Mouse (Mus musculus) CH12.LX (cell line): ENCODE measurements around the gene Mtmr12.

Experiments used
- CHD2 ChIP-seq: IDR thresholded peaks from 2 replicates; pipeline ENCODE4 v1.6.1; 2011; ENCODE audit warnings: low read length, improper control_type of control experiment
- CTCF ChIP-seq, 2 experiments: IDR thresholded peaks in 1 of 2; conservative IDR thresholded peaks in 1 of 2; 2 replicates each; pipeline ENCODE4 v1.5.1; 2011 to 2012; ENCODE audit warnings: low read depth in 2 of 2, low read length in 2 of 2, improper control_type of control experiment in 1 of 2, inconsistent platforms in 1 of 2, mild to moderate bottlenecking in 1 of 2, moderate library complexity in 1 of 2
- E2F4 ChIP-seq: IDR thresholded peaks from 2 replicates; pipeline ENCODE4 v1.6.1; 2011; ENCODE audit warnings: low read depth, low read length, improper control_type of control experiment; ENCODE audit not compliant: insufficient replicate concordance
- EP300 ChIP-seq: IDR thresholded peaks from 2 replicates; pipeline ENCODE4 v1.6.1; 2011; ENCODE audit warnings: low read length, improper control_type of control experiment
- MEF2A ChIP-seq: IDR thresholded peaks from 2 replicates; pipeline ENCODE4 v1.6.1; 2014; ENCODE audit warnings: low read depth, mild to moderate bottlenecking, inconsistent platforms, low read length, improper control_type of control experiment, borderline replicate concordance
- MYC ChIP-seq: IDR thresholded peaks from 2 replicates; pipeline ENCODE4 v1.6.1; 2011; ENCODE audit warnings: low read depth, mild to moderate bottlenecking, improper control_type of control experiment, low read length
- NELFE ChIP-seq: IDR thresholded peaks from 2 replicates; pipeline ENCODE4 v1.6.1; 2011; ENCODE audit warnings: low read depth, low read length, improper control_type of control experiment
- POLR2A ChIP-seq: IDR thresholded peaks from 2 replicates; pipeline ENCODE4 v1.6.1; 2011; ENCODE audit warnings: low read depth, mild to moderate bottlenecking, improper control_type of control experiment, low read length
- POLR2AphosphoS2 ChIP-seq: IDR thresholded peaks from 2 replicates; pipeline ENCODE4 v1.6.1; 2011; ENCODE audit warnings: low read depth, low read length, improper control_type of control experiment
- SMC3 ChIP-seq: IDR thresholded peaks from 2 replicates; pipeline ENCODE4 v1.6.1; 2011; ENCODE audit warnings: low read depth, low read length, improper control_type of control experiment
- UBTF ChIP-seq: IDR thresholded peaks from 2 replicates; pipeline ENCODE4 v1.6.1; 2012; ENCODE audit warnings: low read depth, mild to moderate bottlenecking, inconsistent platforms, low read length, improper control_type of control experiment, moderate library complexity

DNA sequence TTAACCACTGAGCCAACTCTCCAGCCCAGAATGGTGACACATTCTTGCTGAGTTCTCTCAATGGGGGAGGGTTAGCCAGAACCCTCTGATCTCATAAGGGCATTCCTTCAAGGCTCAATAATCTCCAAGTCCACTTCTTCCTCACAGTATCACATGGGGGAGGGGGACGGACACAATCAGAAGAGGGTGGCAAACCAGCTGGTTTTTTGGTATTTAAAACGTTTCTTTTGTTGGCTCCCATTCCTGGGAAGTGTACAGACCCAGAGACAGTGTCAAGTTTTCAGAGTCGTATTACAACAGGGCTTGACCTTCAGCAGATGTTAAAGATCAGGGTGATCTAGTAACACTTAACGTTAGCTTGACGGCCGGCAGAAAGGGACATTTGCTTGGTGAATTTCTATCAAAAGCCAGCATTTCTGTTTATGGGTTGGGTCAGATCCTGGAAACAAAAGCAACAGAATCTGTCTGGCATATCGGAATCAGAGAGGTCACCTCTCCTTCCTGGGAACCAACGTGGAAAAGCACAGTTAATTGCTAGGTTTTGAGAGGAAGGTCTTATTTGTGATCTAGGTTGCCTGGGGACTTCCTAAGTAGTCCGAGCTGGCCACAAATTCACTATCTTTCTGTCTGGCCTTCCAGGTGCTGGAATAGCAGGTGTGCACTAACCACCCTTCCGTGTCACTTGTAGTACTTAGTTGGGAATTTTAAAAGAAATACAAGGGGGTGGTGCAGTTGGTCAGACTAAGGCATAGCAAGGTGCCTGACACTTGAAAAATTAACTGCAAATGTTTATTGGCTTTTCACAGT is 1.1 kb upstream of the Mtmr12 start:
- TF ChIP-seq MYC: no peak
- no peak for TF ChIP-seq POLR2A
- TF ChIP-seq CHD2: no peak
- TF ChIP-seq E2F4: no peak
- TF ChIP-seq EP300: no peak
- no peak for TF ChIP-seq MEF2A
- TF ChIP-seq CTCF (conservative IDR thresholded peaks at IDR 0.05 in 1 of 2, IDR thresholded peaks at IDR 0.05 in 1 of 2; ENCODE audit: low read depth in 2 of 2, low read length in 2 of 2): no peak
- no peak for TF ChIP-seq NELFE
- TF ChIP-seq UBTF: no peak
- TF ChIP-seq SMC3: no peak
- TF ChIP-seq POLR2AphosphoS2: no peak
